Mouse (Mus musculus) heart, embryonic 10.5 days (tissue): ENCODE measurements around the gene Ankk1. TPM values are rescaled to one million over a fixed set of nuclear protein-coding genes. Genes with fewer than 3 reads are reported as not detected.

ENCODE experiments used
- DNase-seq: peaks from one replicate; pipeline ENCODE4 v3.0.0-alpha.2; 2017; ENCODE audit warnings: low spot score
- H3K27ac ChIP-seq: fragments of 300-500 bp; sonication (generic); 2 replicates; pipeline ENCODE4 v1.5.1; 2016; ENCODE audit warnings: mild to moderate bottlenecking
- H3K27me3 ChIP-seq: fragments of 300-500 bp; sonication (generic); 2 replicates; pipeline ENCODE4 v1.6.1; 2016; ENCODE audit warnings: mild to moderate bottlenecking; ENCODE audit not compliant: poor library complexity, insufficient read depth, severe bottlenecking
- H3K36me3 ChIP-seq: fragments of 300-500 bp; sonication (generic); 2 replicates; pipeline ENCODE4 v1.6.1; 2016; ENCODE audit warnings: mild to moderate bottlenecking, moderate library complexity
- H3K4me1 ChIP-seq: fragments of 300-500 bp; sonication (generic); 2 replicates; pipeline ENCODE4 v1.6.1; 2016; ENCODE audit warnings: mild to moderate bottlenecking
- H3K4me3 ChIP-seq: fragments of 300-500 bp; sonication (generic); 2 replicates; pipeline ENCODE4 v1.5.1; 2016; ENCODE audit warnings: mild to moderate bottlenecking, moderate library complexity
- H3K9me3 ChIP-seq: fragments of 300-500 bp; sonication (generic); 2 replicates; pipeline ENCODE4 v1.6.1; 2016; ENCODE audit warnings: mild to moderate bottlenecking, moderate library complexity
- WGBS: fragments of 180-500 bp; shearing (Covaris S2); methylation state at CpG from one replicate; pipeline ENCODE4 v1.1.7; 2016; 5-methylcytosine and 5-hydroxymethylcytosine counted together
- polyA plus RNA-seq: library from polyadenylated mRNA; unstranded; fragments of >200 nt; fragmentation: Nextera tagmentation; extraction: Ambion mirVana; gene quantifications from 2 replicates; pipeline ENCODE4 v1.2.1, GENCODE M21; 2016

Ankk1 gene
- polyA plus RNA-seq, 1 experiment from 2014 or later: 0.10 TPM

DNA sequence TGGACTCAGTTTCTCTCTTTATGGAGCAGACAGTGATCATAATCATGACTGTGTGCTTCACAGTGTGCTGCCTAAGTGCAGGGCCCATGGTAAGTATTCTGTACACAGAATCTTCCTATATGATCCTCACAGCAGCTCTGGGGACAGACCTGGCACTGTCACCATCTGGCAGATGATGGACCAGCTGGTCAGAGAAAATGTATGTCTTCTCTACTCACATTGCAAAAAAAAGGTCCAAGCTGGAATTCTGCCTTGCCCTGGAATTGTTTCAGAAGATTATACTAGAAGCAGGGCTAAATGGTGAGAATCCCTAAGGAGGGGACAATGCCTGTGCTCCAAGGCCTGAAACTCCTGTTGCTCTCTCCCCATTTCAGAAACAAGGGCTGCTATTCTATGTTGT is 30.8 kb downstream of the Ankk1 start:
- no peak overlapping the region for H3K27ac ChIP-seq
- DNase-seq: no peak
- H3K9me3 ChIP-seq: no peaks in the 10 kb centered on the region
- no peak overlapping the region for H3K4me3 ChIP-seq
- peaks cover 3% of the 10 kb centered on the region; the same call in 1 of the 2 replicates for H3K27me3 ChIP-seq
- H3K36me3 ChIP-seq: no peaks in the 10 kb centered on the region
- H3K4me1 ChIP-seq: no peaks in the 10 kb centered on the region

DNA sequence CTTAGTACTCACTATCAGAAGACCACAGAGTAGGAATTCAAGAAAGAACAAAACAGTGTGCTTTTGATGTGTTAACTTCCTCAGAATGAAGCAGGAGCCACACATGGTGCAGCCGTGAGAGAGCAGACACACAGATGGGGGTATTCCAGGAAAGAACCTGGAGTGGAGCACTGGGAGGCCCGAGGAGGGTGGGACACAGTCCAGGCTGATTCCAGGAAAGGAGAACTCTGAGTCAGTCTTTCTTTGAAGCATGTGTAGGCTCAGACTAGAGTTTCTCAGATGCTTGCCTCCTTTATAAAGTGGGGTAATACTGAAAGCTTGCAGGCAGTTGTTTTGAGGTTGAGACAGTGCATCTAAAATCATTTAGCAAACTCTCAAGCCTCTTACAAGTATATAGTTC is 34.6 kb downstream of the Ankk1 start:
- no peaks in the 10 kb centered on the region for H3K9me3 ChIP-seq
- WGBS: 53% methylated on average over 2 of the region's 2 CpGs
- peaks cover 3% of the 10 kb centered on the region; the same call in 1 of the 2 replicates for H3K27me3 ChIP-seq
- DNase-seq: no peak
- no peaks in the 10 kb centered on the region for H3K4me1 ChIP-seq
- H3K36me3 ChIP-seq: no peaks in the 10 kb centered on the region
- no peak overlapping the region for H3K27ac ChIP-seq
- H3K4me3 ChIP-seq: no peak overlapping the region

GRCm38 (mm10) chr9:49386119-49386518 is 40.7 kb downstream of the Ankk1 start:
- H3K36me3 ChIP-seq: no peaks in the 10 kb centered on the region
- H3K4me1 ChIP-seq: peaks cover 9% of the 10 kb centered on the region
- H3K9me3 ChIP-seq: no peaks in the 10 kb centered on the region
- 0 out of 2 replicates have a peak, but pooled peaks cover 7% of the 10 kb centered on the region for H3K27me3 ChIP-seq
- DNase-seq: no peak
- 33% methylated on average over 11 of the region's 11 CpGs for WGBS
- H3K4me3 ChIP-seq: peak overlapping the region; percentile 27; the same call in 1 of the 2 replicates
- H3K27ac ChIP-seq: peak overlapping the region; percentile 59

- DNase-seq: no peak
- Histone ChIP-seq H3K27ac (peak overlapping the region; percentile 59), H3K4me1 (peaks cover 12% of the 10 kb centered on the region), H3K36me3 (no peaks in the 10 kb centered on the region), H3K27me3 (0 out of 2 replicates have a peak, but pooled peaks cover 7% of the 10 kb centered on the region), H3K9me3 (no peaks in the 10 kb centered on the region), H3K4me3 (no peak overlapping the region)
- WGBS: 10% methylated on average over 7 of the region's 7 CpGs
Observed at GRCm38 (mm10) chr9:49385301-49385700, 41.5 kb downstream of the Ankk1 start.

- peaks cover 12% of the 10 kb centered on the region for H3K4me1 ChIP-seq
- H3K36me3 ChIP-seq: no peaks in the 10 kb centered on the region
- H3K27me3 ChIP-seq: 0 out of 2 replicates have a peak, but pooled peaks cover 7% of the 10 kb centered on the region
- WGBS: 52% methylated on average over 6 of the region's 6 CpGs
- H3K4me3 ChIP-seq: no peak overlapping the region
- no peak overlapping the region for H3K27ac ChIP-seq
- no peak for DNase-seq
- no peaks in the 10 kb centered on the region for H3K9me3 ChIP-seq
Observed at GRCm38 (mm10) chr9:49384855-49385254, 42.0 kb downstream of the Ankk1 start.

GRCm38 (mm10) chr9:49384041-49384440 is 42.8 kb downstream of the Ankk1 start:
- no peak for DNase-seq
- H3K9me3 ChIP-seq: no peaks in the 10 kb centered on the region
- H3K27me3 ChIP-seq: 0 out of 2 replicates have a peak, but pooled peaks cover 7% of the 10 kb centered on the region
- no peak overlapping the region for H3K4me3 ChIP-seq
- no peaks in the 10 kb centered on the region for H3K36me3 ChIP-seq
- no peak overlapping the region for H3K27ac ChIP-seq
- peaks cover 12% of the 10 kb centered on the region for H3K4me1 ChIP-seq
- WGBS: 90% methylated on average over 3 of the region's 3 CpGs

- H3K27me3 ChIP-seq: no peaks in the 10 kb centered on the region
- H3K9me3 ChIP-seq: no peaks in the 10 kb centered on the region
- DNase-seq: no peak
- no peak overlapping the region for H3K27ac ChIP-seq
- no peak overlapping the region for H3K4me3 ChIP-seq
- no peaks in the 10 kb centered on the region for H3K36me3 ChIP-seq
- H3K4me1 ChIP-seq: 0 out of 2 replicates have a peak, but pooled peaks cover 5% of the 10 kb centered on the region
- WGBS: 92% methylated on average over 4 of the region's 4 CpGs
Observed at GRCm38 (mm10) chr9:49379962-49380361, 46.9 kb downstream of the Ankk1 start.

DNA sequence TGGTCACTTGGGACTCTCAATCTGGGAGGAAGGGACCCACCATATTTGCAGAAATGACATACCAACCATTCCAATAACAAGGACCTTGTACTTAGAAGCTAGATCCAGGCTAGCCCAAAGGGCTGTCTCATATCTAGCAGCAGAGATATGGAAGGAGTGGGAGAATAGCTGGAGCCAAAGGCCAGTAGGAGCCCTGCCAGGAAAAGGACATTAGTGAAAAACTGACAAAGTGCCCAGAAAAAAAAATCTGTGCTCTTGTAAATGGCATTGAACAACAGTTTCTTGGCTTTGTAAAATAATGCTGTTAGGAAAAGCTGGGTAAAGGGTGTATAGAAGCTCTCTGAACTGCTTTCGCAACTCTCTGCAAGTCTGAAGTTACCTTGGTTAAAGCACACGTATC is 52.9 kb downstream of the Ankk1 start:
- Histone ChIP-seq H3K9me3 (no peaks in the 10 kb centered on the region), H3K4me3 (no peak overlapping the region), H3K27ac (no peak overlapping the region), H3K36me3 (no peaks in the 10 kb centered on the region), H3K27me3 (no peaks in the 10 kb centered on the region), H3K4me1 (no peaks in the 10 kb centered on the region)
- WGBS: 85% methylated on average over 2 of the region's 2 CpGs
- no peak for DNase-seq

DNA sequence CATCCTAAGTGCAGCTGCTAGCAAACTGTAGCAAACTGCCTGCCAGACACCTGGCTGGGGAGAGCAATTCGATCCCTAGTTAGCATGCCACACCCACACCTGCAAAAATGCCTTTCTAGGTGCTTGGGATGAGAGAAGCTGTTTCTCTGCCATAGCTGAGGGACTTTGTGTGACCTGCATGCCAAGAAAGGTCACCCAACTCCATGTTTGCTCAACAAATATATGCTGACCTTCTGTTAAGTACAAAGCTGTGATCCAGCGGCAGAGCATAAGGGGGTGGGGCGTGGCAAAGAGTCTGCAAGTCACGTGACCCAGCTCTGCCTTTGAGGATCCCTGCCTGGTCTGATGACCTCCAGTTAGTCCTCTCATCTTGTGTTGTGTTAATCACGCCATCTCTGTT is 61.1 kb downstream of the Ankk1 start:
- H3K27me3 ChIP-seq: no peaks in the 10 kb centered on the region
- no peak overlapping the region for H3K27ac ChIP-seq
- no peak for DNase-seq
- 13% methylated on average over 5 of the region's 5 CpGs for WGBS
- no peaks in the 10 kb centered on the region for H3K9me3 ChIP-seq
- H3K4me3 ChIP-seq: no peak overlapping the region
- H3K4me1 ChIP-seq: peaks cover 9% of the 10 kb centered on the region; the same call in 1 of the 2 replicates
- H3K36me3 ChIP-seq: no peaks in the 10 kb centered on the region

Other genes starting within 250 kb of the Ankk1 start
- gene Gm4894, start 176.5 kb downstream of the Ankk1 start, polyA plus RNA-seq: not detected in 2 replicates
- 0.05 TPM in 1 of 2 replicates, not detected in the other for gene Drd2, start 86.4 kb downstream of the Ankk1 start, polyA plus RNA-seq
- 2.0 and 2.7 TPM in 2 replicates for gene Ttc12, start 59.2 kb upstream of the Ankk1 start, polyA plus RNA-seq